Mouse (Mus musculus) CD4-positive, CD25-positive, alpha-beta regulatory T cell, adult 4 months (primary cell): Measurements from ENCODE around the gene Dhx9. TPM values are rescaled to one million over a fixed set of nuclear protein-coding genes. Genes with fewer than 3 reads are reported as not detected.
A peak's percentile ranks its signal among the peaks of the same experiment; 100 is the strongest.
"Not testable (repeated sequence)": the region's sequence is repeated elsewhere in the genome, so short reads cannot be mapped to it uniquely, and the experiment has no call there.

Experiments used
- ATAC-seq: one replicate; pipeline ENCODE4 v1.8.0; 2017
- polyA plus RNA-seq, 2 experiments: library from polyadenylated mRNA; unstranded; fragments of 100-300 nt; shearing (Covaris generic); gene quantifications; one replicate each; pipeline ENCODE4 v1.2.1; 2017

Dhx9 gene
- polyA plus RNA-seq, 2 experiments from 2014 or later = 28.0 to 35.3 TPM

GRCm38 (mm10) chr1:153485201-153485796, 2.2 kb downstream of the Dhx9 start:
- no peak for ATAC-seq

- ATAC-seq = no peak
These were observed 6.4 kb downstream of the Dhx9 start for GRCm38 (mm10) chr1:153481025-153481412.

- ATAC-seq = peak; percentile 80
These were observed 7.0 kb downstream of the Dhx9 start for GRCm38 (mm10) chr1:153480386-153481024.

GRCm38 (mm10) chr1:153479296-153479695, 8.2 kb downstream of the Dhx9 start:
- ATAC-seq = no peak

GRCm38 (mm10) chr1:153461796-153462195, 25.7 kb downstream of the Dhx9 start:
- ATAC-seq = no peak

- ATAC-seq = no peak
These were observed 31.3 kb downstream of the Dhx9 start for GRCm38 (mm10) chr1:153456137-153456536.

GRCm38 (mm10) chr1:153453146-153453642, 34.3 kb downstream of the Dhx9 start:
- no peak for ATAC-seq

GRCm38 (mm10) chr1:153451237-153452154, 36.0 kb downstream of the Dhx9 start:
- peak; percentile 82 for ATAC-seq

GRCm38 (mm10) chr1:153446120-153446831, 41.2 kb downstream of the Dhx9 start:
- ATAC-seq = no peak

- ATAC-seq = no peak
These were observed 43.8 kb downstream of the Dhx9 start for GRCm38 (mm10) chr1:153443632-153444031.

GRCm38 (mm10) chr1:153443019-153443418, 44.4 kb downstream of the Dhx9 start:
- no peak for ATAC-seq

GRCm38 (mm10) chr1:153441656-153442055, 45.8 kb downstream of the Dhx9 start:
- no peak for ATAC-seq

GRCm38 (mm10) chr1:153440752-153441151, 46.7 kb downstream of the Dhx9 start:
- ATAC-seq = no peak

GRCm38 (mm10) chr1:153437536-153437935, 49.9 kb downstream of the Dhx9 start:
- ATAC-seq = no peak

- ATAC-seq = no peak
These were observed 53.4 kb downstream of the Dhx9 start for GRCm38 (mm10) chr1:153433851-153434589.

GRCm38 (mm10) chr1:153432329-153432728, 55.1 kb downstream of the Dhx9 start:
- ATAC-seq = no peak

GRCm38 (mm10) chr1:153431701-153432100, 55.8 kb downstream of the Dhx9 start:
- ATAC-seq = peak; percentile 41

GRCm38 (mm10) chr1:153431158-153431557, 56.3 kb downstream of the Dhx9 start:
- ATAC-seq = no peak

- ATAC-seq = peak; percentile 81
These were observed 62.5 kb downstream of the Dhx9 start, which contains the start of gene Shcbp1l for GRCm38 (mm10) chr1:153424770-153425584. Shcbp1l (plus strand) TSS chr1:153425162.

GRCm38 (mm10) chr1:153424271-153424670, 63.2 kb downstream of the Dhx9 start:
- ATAC-seq = peak; percentile 46

GRCm38 (mm10) chr1:153417805-153418204, 69.7 kb downstream of the Dhx9 start:
- ATAC-seq = not testable (repeated sequence)
